Mouse (Mus musculus) C2C12 (cell line): ENCODE results near the gene Crcp. TPM values are rescaled to one million over a fixed set of nuclear protein-coding genes. Genes with fewer than 3 reads are reported as not detected.
"Not testable (repeated sequence)": the region's sequence is repeated elsewhere in the genome, so short reads cannot be mapped to it uniquely, and the experiment has no call there.

Experiments used
- H3K27me3 ChIP-seq: one replicate; pipeline ENCODE4 v1.6.1; 2011; ENCODE audit not compliant: control insufficient read depth, insufficient read depth, insufficient read length
- H3K36me3 ChIP-seq: one replicate; pipeline ENCODE4 v1.6.1; 2011; ENCODE audit not compliant: control insufficient read depth, insufficient read depth
- H3K4me3 ChIP-seq: one replicate; pipeline ENCODE4 v1.5.1; 2011; ENCODE audit warnings: mild to moderate bottlenecking, control low read depth; ENCODE audit not compliant: poor library complexity, insufficient read depth, severe bottlenecking
- H3K79me2 ChIP-seq: one replicate; pipeline ENCODE4 v1.6.1; 2011; ENCODE audit not compliant: control insufficient read depth, insufficient read depth
- H3K79me3 ChIP-seq: one replicate; pipeline ENCODE4 v1.6.1; 2011; ENCODE audit warnings: low read depth, control low read depth
- H3ac ChIP-seq: one replicate; pipeline ENCODE3; 2011; ENCODE audit warnings: low read depth; ENCODE audit not compliant: control insufficient read depth, insufficient read length
- CEBPB ChIP-seq: IDR thresholded peaks from one replicate; pipeline ENCODE4 v1.6.1; 2011; ENCODE audit warnings: low read depth, mild to moderate bottlenecking, control low read depth, moderate library complexity
- CTCF ChIP-seq: IDR thresholded peaks from one replicate; pipeline ENCODE4 v1.5.1; 2011; ENCODE audit not compliant: control insufficient read depth, insufficient read depth, insufficient read length
- FOSL1 ChIP-seq: IDR thresholded peaks from one replicate; pipeline ENCODE4 v1.8.0; 2011; ENCODE audit warnings: mild to moderate bottlenecking, low read length; ENCODE audit not compliant: poor library complexity, insufficient read depth, severe bottlenecking
- MAX ChIP-seq: IDR thresholded peaks from one replicate; pipeline ENCODE4 v1.6.1; 2011; ENCODE audit warnings: mild to moderate bottlenecking, control low read depth
- MYOD1 ChIP-seq: IDR thresholded peaks from one replicate; pipeline ENCODE4 v1.6.1; 2011; ENCODE audit warnings: low read depth; ENCODE audit not compliant: control insufficient read depth, insufficient read length
- MYOG ChIP-seq: IDR thresholded peaks from one replicate; pipeline ENCODE4 v1.6.1; 2011; ENCODE audit not compliant: control insufficient read depth, insufficient read length; ENCODE audit errors: extremely low read depth
- USF1 ChIP-seq: IDR thresholded peaks from one replicate; pipeline ENCODE4 v1.6.1; 2011; ENCODE audit warnings: low read depth, mild to moderate bottlenecking, control low read depth, moderate library complexity
- polyA plus RNA-seq: library from polyadenylated mRNA; unstranded; fragments of >200 nt; fragmentation: generic; extraction: Trizol; gene quantifications from one replicate; pipeline ENCODE4 v1.2.1, GENCODE M21; 2012; ENCODE audit warnings: missing spikeins

Gene Crcp
- polyA plus RNA-seq, 1 experiment: 32.6 TPM

- H3K79me2 ChIP-seq: peaks cover 27% of the 10 kb centered on the region
- no peak overlapping the region for H3K4me3 ChIP-seq
- TF ChIP-seq MAX: no peak
- TF ChIP-seq FOSL1: no peak
Observed at GRCm38 (mm10) chr5:130027134-130027533, 2.0 kb upstream of the Crcp start.

DNA sequence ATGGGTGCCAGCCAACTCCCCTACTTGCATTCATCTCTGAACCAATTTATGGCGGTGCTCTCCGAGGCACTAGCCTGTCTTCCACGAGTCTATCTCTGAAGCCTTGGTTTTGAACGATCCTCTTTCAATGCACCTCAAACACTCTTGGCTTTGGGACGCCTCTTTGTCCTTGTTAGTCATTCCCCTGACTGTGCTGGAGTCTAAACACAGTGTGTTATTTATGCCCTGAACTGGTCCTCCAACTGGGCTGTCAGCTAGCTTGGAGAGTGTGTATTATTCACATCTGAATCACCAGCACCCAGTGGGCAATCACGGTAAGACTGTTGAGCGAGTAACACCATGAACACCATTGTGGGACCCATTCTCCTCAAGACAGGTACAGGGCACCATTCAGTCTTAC lies 1.4 kb upstream of the Crcp start:
- TF ChIP-seq USF1 (no peak), MAX (no peak), FOSL1 (no peak), MYOG (no peak), CTCF (no peak), CEBPB (no peak), MYOD1 (no peak)
- no peaks in the 10 kb centered on the region for H3K27me3 ChIP-seq
- H3ac ChIP-seq: no peak overlapping the region
- peaks cover 33% of the 10 kb centered on the region for H3K79me2 ChIP-seq
- H3K4me3 ChIP-seq: no peak overlapping the region
- no peaks in the 10 kb centered on the region for H3K36me3 ChIP-seq
- H3K79me3 ChIP-seq: peaks cover 22% of the 10 kb centered on the region

More at GRCm38 (mm10) chr5:130027134-130027533, 2.0 kb upstream of the Crcp start:
- peaks cover 20% of the 10 kb centered on the region for H3K79me3 ChIP-seq
- no peaks in the 10 kb centered on the region for H3K36me3 ChIP-seq
- H3K27me3 ChIP-seq: no peaks in the 10 kb centered on the region
- H3ac ChIP-seq: no peak overlapping the region

GRCm38 (mm10) chr5:130031410-130032390 lies 2.6 kb downstream of the Crcp start:
- Histone ChIP-seq H3K79me2 (peaks cover 47% of the 10 kb centered on the region), H3ac (no peak overlapping the region), H3K27me3 (no peaks in the 10 kb centered on the region), H3K4me3 (no peak overlapping the region), H3K79me3 (peaks cover 22% of the 10 kb centered on the region), H3K36me3 (peaks cover 16% of the 10 kb centered on the region)
- TF ChIP-seq MYOG: no peak
- TF ChIP-seq CTCF: no peak
- no peak for TF ChIP-seq USF1
- TF ChIP-seq FOSL1: no peak
- TF ChIP-seq MAX: no peak
- no peak for TF ChIP-seq CEBPB
- TF ChIP-seq MYOD1: no peak

GRCm38 (mm10) chr5:130033869-130034268 lies 4.8 kb downstream of the Crcp start:
- TF ChIP-seq MYOD1 (no peak), CTCF (no peak)

DNA sequence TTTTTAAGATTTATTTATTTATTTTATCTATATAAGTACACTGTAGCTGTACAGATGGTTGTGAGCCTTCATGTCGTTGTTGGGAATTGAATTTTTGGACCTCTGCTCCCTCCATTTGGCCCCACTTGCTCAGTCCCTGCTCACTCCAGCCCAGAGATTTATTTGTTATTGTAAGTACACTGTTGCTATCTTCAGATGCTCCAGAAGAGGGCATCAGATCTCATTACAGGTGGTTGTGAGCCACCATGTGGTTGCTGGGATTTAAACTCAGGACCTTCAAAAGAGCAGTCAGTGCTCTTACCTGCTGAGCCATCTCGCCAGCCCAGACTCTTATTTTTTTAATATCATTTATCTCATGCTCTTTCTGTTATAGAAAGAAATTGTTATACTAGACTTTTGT lies 7.2 kb downstream of the Crcp start:
- H3K36me3 ChIP-seq: peaks cover 41% of the 10 kb centered on the region
- H3K79me3 ChIP-seq, H3K27me3 ChIP-seq, H3ac ChIP-seq, H3K4me3 ChIP-seq: not testable (repeated sequence)
- peaks cover 28% of the 10 kb centered on the region for H3K79me2 ChIP-seq

More at GRCm38 (mm10) chr5:130033869-130034268, 4.8 kb downstream of the Crcp start:
- no peaks in the 10 kb centered on the region for H3K27me3 ChIP-seq
- H3ac ChIP-seq: no peak overlapping the region
- H3K36me3 ChIP-seq: peaks cover 29% of the 10 kb centered on the region
- H3K79me2 ChIP-seq: peaks cover 47% of the 10 kb centered on the region
- peaks cover 22% of the 10 kb centered on the region for H3K79me3 ChIP-seq
- H3K4me3 ChIP-seq: no peak overlapping the region

DNA sequence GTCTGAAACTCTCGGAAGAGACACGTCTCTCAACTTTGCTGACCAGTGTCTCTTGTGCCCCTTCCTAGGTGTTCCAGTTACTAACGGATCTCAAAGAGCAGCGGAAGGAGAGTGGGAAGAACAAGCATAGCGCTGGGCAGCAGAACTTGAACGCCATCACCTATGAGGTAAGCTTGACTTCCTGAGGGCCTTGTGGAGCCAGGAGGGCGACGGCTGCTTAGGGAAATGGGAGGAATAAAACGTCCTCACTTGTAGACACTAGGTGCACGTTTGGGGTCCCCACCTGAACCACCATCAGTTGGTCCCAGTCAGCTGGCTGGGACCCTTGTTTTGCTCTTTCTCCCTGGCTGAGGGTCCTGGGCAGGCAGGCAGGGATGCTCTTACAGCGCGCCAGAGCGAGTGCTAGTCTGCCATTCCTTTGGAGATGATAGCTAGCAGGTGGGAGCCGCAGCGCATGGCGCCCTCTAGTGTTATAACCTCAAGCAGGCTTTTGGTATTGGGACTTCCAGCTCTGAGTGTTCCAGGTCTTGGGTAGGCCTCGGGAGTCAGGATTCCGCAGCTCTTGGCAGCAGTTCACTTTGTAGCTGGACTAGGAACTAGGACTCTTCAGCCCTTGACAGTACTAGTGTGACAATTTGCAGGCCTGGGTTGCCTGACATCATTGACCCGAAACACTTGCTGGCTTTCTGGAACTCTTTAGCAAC lies 8.8 kb downstream of the Crcp start:
- H3K36me3 ChIP-seq: peaks cover 50% of the 10 kb centered on the region
- H3K79me3 ChIP-seq: no peaks in the 10 kb centered on the region
- no peak overlapping the region for H3K4me3 ChIP-seq

More for the DNA sequence above, 8.8 kb downstream of the Crcp start:
- Histone ChIP-seq H3ac (no peak overlapping the region), H3K79me2 (peaks cover 12% of the 10 kb centered on the region), H3K27me3 (no peaks in the 10 kb centered on the region)
- TF ChIP-seq CTCF (peak; percentile 46), MYOG (no peak), CEBPB (no peak)
